In genomic region chr5:130623206-130623605, GRCm38 (mm10) we compare ENCODE assay signal across 10 mouse cellular contexts.
DNase-seq lines count a peak whose midpoint lies in the region; TF ChIP-seq lines count a peak whose summit lies in the region.
"Had no signal": no experiment of that assay in that cellular context is flagged by ENCODE, and none has a peak within 500 bp of the region (broad histone marks: within the 10 kb centered on the region; RNA-seq: fewer than 3 reads in every experiment).

No protein-coding gene starts in this region.

- no peak overlapping the region for H3K27ac ChIP-seq in heart, adult 2 months
- H3K27ac ChIP-seq: liver, embryonic 15.5 days had no signal

- peak; percentile 8 for DNase-seq in right cerebral cortex, postnatal 4 days
- no peak for DNase-seq in right cerebral cortex, postnatal 25 days
- DNase-seq in embryo, embryonic 9.5 days (ENCODE audit: extremely low spot score) = peak; percentile 41
- peak; percentile 64 to 83 for DNase-seq in heart, adult 2 months
- DNase-seq in kidney, adult 8-10 months = peak; percentile 15 to 17
- peak; percentile 67 for DNase-seq in lung, postnatal 14 days
- no peak for DNase-seq in spleen, adult 18-20 months
- no peak for DNase-seq in left cerebral cortex, adult 9 months (ENCODE audit: low spot score in 2 of 2)

- no peaks in the 10 kb centered on the region for H3K36me3 ChIP-seq in heart, adult 2 months (ENCODE audit: control insufficient read depth, insufficient read depth, low read length)
- H3K36me3 ChIP-seq: liver, embryonic 15.5 days had no signal

- 19% methylated on average over 5 of the region's 5 CpGs for WGBS in heart, adult 2 months

- no peaks in the 10 kb centered on the region for H3K4me1 ChIP-seq in heart, adult 2 months (ENCODE audit: control insufficient read depth, insufficient read depth, low read length)
- H3K4me1 ChIP-seq: liver, embryonic 15.5 days had no signal

- intact Hi-C loops in heart, adult 2 months (cut with DNase I) = no loop called here

- H3K4me3 ChIP-seq in heart, adult 2 months = no peak overlapping the region
- H3K4me3 ChIP-seq: liver, embryonic 15.5 days had no signal

- no peak for TF ChIP-seq POLR2A in heart, adult 2 months (IDR thresholded peaks at IDR 0.05; ENCODE audit: insufficient read depth, low read depth, low read length)

- TF ChIP-seq CTCF in heart, adult 2 months (IDR thresholded peaks at IDR 0.05) = no peak

- no peaks in the 10 kb centered on the region for H3K79me2 ChIP-seq in heart, adult 2 months (replicated peaks; ENCODE audit: control insufficient read depth, insufficient read depth, low read length)

- 0 out of 2 replicates have a peak, but pooled peaks have one; percentile 20 for TF ChIP-seq EP300 in heart, adult 2 months (IDR thresholded peaks at IDR 0.05; ENCODE audit: insufficient read depth, low read depth, low read length)

- no peaks in the 10 kb centered on the region for H3K27me3 ChIP-seq in heart, adult 2 months (ENCODE audit: control insufficient read depth, insufficient read depth, low read length)
- H3K27me3 ChIP-seq: liver, embryonic 15.5 days; Patski had no signal

- no peak overlapping the region for H3K9ac ChIP-seq in heart, adult 2 months (ENCODE audit: low read depth, low read length)
- H3K9ac ChIP-seq: liver, embryonic 15.5 days had no signal

Comparison
In these comparisons a context has a peak if more than half of its experiments do, and no peak if none do; other contexts are left out.
1. DNase-seq: peak in right cerebral cortex, postnatal 4 days (single experiment), embryo, embryonic 9.5 days (single experiment), heart, adult 2 months (2 of 2), kidney, adult 8-10 months (2 of 2) and lung, postnatal 14 days (single experiment); none in right cerebral cortex, postnatal 25 days (single experiment), spleen, adult 18-20 months (0 of 2) and left cerebral cortex, adult 9 months (0 of 2).